Mouse (Mus musculus) limb, embryonic 14.5 days (tissue): ENCODE data around the gene Ice1. TPM values are rescaled to one million over a fixed set of nuclear protein-coding genes. Genes with fewer than 3 reads are reported as not detected.
A peak's percentile ranks its signal among the peaks of the same experiment; 100 is the strongest.

Source experiments
- ATAC-seq: fragments of 200-750 bp; cut with Nextera tagmentation; 2 replicates; pipeline ENCODE4 v1.8.0; 2017; ENCODE audit warnings: low read depth, moderate number of reproducible peaks, moderate TSS enrichment; ENCODE audit not compliant: low FRiP score
- DNase-seq: peaks from one replicate; pipeline ENCODE4 v3.0.0-alpha.2; 2015; ENCODE audit warnings: low spot score
- H3K27ac ChIP-seq: fragments of 300-500 bp; sonication (generic); replicated peaks from 2 replicates; pipeline ENCODE4 v1.5.1; 2014; ENCODE audit warnings: low read depth, mild to moderate bottlenecking, low read length, moderate library complexity, mixed read lengths
- H3K27me3 ChIP-seq: fragments of 300-500 bp; sonication (generic); 2 replicates; pipeline ENCODE4 v1.6.1; 2014; ENCODE audit warnings: low read length, mixed read lengths; ENCODE audit not compliant: control insufficient read depth, insufficient read depth
- H3K36me3 ChIP-seq: fragments of 300-500 bp; sonication (generic); 2 replicates; pipeline ENCODE4 v1.6.1; 2014; ENCODE audit warnings: mild to moderate bottlenecking, low read length, moderate library complexity, mixed read lengths; ENCODE audit not compliant: control insufficient read depth, insufficient read depth
- H3K4me1 ChIP-seq: fragments of 300-500 bp; sonication (generic); 2 replicates; pipeline ENCODE4 v1.6.1; 2014; ENCODE audit warnings: antibody characterized with exemption, low read length, mixed read lengths; ENCODE audit not compliant: control insufficient read depth, insufficient read depth
- H3K4me2 ChIP-seq: fragments of 300-500 bp; sonication (generic); replicated peaks from 2 replicates; pipeline ENCODE4 v1.6.1; 2014; ENCODE audit warnings: low read depth, mild to moderate bottlenecking, low read length, moderate library complexity; ENCODE audit not compliant: severe bottlenecking
- H3K4me3 ChIP-seq: fragments of 300-500 bp; sonication (generic); replicated peaks from 2 replicates; pipeline ENCODE4 v1.5.1; 2014; ENCODE audit warnings: low read length
- H3K9ac ChIP-seq: fragments of 300-500 bp; sonication (generic); 2 replicates; pipeline ENCODE4 v1.6.1; 2014; ENCODE audit warnings: mild to moderate bottlenecking, low read depth, low read length, moderate library complexity; ENCODE audit not compliant: severe bottlenecking
- H3K9me3 ChIP-seq: fragments of 300-500 bp; sonication (generic); 2 replicates; pipeline ENCODE4 v1.6.1; 2016; ENCODE audit warnings: low read length; ENCODE audit not compliant: control insufficient read depth
- POLR2A ChIP-seq: fragments of 200-500 bp; IDR thresholded peaks from 2 replicates; pipeline ENCODE4 v1.8.0; 2012; ENCODE audit warnings: inconsistent platforms, mild to moderate bottlenecking, moderate library complexity, borderline replicate concordance; ENCODE audit not compliant: insufficient read depth, insufficient read length; ENCODE audit errors: extremely low read depth
- WGBS: fragments of 180-500 bp; shearing (Covaris S2); extraction: QIAGEN DNeasy Blood & Tissue Kit; methylation state at CpG from one replicate; pipeline ENCODE4 v1.1.7; 2014; 5-methylcytosine and 5-hydroxymethylcytosine counted together
- polyA plus RNA-seq, 2 experiments: library from polyadenylated mRNA; depleted of rRNA in 1 of 2; stranded (reverse) in 1 of 2; unstranded in 1 of 2; fragments of >200 nt; fragmentation: Nextera tagmentation in 1 of 2; extraction: Ambion mirVana in 1 of 2; gene quantifications; 2 replicates each; pipeline versions ENCODE4 v1.2.1 to v1.2.3; 2012 to 2014

Gene Ice1
- polyA plus RNA-seq, 2 experiments = 40.7 to 64.4 TPM

DNA sequence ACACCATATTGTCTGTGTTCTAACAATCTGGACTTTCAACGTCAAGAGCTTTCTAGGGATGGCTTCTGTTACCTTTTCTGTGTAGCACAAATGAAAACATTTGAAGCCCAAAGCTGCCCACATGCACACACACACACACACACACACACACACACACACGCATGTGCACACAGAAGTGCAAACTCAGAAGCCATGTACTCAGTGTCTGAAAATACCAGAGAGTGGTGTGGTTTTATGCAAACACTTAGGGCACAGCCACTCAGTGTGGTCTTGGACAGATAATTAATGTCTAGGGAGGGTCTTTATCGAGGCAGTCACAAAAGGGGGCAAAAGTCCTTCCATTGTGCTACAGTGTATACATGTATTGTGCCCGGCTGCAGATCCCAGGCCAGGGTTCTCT lies 19.3 kb upstream of the Ice1 start:
- 76% methylated on average over 4 of the region's 4 CpGs for WGBS
- ATAC-seq (no peak), DNase-seq (no peak)
- TF ChIP-seq POLR2A = no peak
- no peak overlapping the region for H3K4me2 ChIP-seq
- H3K27me3 ChIP-seq = no peaks in the 10 kb centered on the region
- H3K9ac ChIP-seq = no peak overlapping the region
- no peaks in the 10 kb centered on the region for H3K9me3 ChIP-seq
- no peaks in the 10 kb centered on the region for H3K36me3 ChIP-seq
- H3K27ac ChIP-seq = no peak overlapping the region
- H3K4me1 ChIP-seq = no peaks in the 10 kb centered on the region
- H3K4me3 ChIP-seq = no peak overlapping the region

DNA sequence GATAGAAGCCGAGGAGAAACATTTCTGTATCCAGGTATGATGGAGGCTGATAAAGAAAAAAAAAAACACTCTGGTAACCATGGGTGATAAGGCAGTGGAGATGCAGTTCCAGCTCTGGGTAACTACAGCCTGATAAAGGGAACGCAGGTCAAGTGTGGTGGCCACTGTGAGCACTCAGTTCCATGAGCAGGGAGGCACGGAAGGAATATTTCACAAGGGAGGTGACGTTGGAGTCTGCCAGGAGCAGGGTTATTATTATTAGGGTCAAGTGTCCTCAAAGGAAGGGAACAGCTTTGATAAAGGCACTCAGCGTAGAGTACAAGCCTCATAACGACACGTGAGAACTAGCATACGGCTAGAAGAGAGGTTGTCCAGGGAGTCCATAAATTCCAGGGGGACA lies 18.9 kb upstream of the Ice1 start:
- H3K4me1 ChIP-seq = no peaks in the 10 kb centered on the region
- ATAC-seq = no peak
- WGBS = 62% methylated on average over 8 of the region's 8 CpGs
- H3K27me3 ChIP-seq = no peaks in the 10 kb centered on the region
- no peak overlapping the region for H3K4me2 ChIP-seq
- no peaks in the 10 kb centered on the region for H3K9me3 ChIP-seq
- H3K36me3 ChIP-seq = no peaks in the 10 kb centered on the region
- no peak overlapping the region for H3K4me3 ChIP-seq
- DNase-seq = no peak
- no peak for TF ChIP-seq POLR2A
- H3K9ac ChIP-seq = no peak overlapping the region
- no peak overlapping the region for H3K27ac ChIP-seq

DNA sequence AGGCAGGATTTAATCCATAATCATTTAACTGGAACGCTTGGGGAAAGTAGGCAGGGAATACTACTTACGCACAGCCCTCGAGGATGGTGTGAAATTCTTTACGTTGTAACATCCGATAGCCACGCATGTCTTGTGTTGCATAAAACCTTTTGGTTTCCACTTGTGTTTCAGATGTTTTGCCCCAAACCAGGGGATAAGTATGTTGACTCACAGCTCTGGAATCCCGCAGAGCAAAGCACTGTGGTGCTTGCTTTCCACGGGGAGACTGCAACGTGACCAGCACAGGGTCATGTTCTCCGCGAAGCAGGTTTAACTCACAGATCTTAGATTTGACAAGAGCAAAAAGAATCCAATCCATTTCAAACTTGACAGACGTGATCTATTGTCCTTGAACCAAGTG lies 18.1 kb upstream of the Ice1 start:
- no peaks in the 10 kb centered on the region for H3K36me3 ChIP-seq
- H3K9ac ChIP-seq = no peak overlapping the region
- no peak for TF ChIP-seq POLR2A
- WGBS = 65% methylated on average over 12 of the region's 12 CpGs
- no peaks in the 10 kb centered on the region for H3K9me3 ChIP-seq
- ATAC-seq (no peak), DNase-seq (no peak)
- H3K4me2 ChIP-seq = no peak overlapping the region
- H3K27ac ChIP-seq = no peak overlapping the region
- no peaks in the 10 kb centered on the region for H3K4me1 ChIP-seq
- H3K4me3 ChIP-seq = no peak overlapping the region
- no peaks in the 10 kb centered on the region for H3K27me3 ChIP-seq

DNA sequence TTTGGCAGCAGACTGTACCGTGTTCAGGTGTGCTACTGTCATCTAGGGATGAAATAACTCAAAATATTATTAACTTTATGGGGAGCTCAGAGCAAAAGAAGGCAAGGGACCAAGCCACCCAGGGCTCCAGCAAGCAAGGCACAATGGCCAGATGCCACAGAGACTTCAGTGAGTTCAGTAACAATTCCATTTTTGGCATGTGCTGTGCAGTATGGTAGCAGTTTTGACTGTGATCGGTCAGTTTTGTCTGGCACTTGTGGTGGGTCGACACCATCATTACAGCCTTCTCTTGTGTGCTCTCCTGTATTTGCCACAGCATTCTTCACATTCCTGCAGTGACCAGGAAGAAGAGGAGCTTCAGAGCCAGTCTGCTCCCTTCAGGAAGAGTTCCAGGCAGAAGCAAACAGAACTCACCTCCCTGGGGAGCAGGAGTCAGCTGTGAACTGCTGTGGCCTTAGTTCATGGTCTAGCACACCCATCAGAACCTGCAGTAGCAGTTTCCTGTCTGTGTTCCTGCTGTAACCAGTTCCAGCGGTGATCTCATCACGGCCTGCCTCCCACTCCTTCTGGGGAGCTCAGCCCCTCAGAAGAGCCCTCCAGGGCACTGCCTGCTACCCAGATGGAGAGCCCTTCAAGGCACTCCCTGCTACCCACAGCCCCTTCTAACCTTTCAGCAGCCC lies 16.8 kb upstream of the Ice1 start:
- H3K36me3 ChIP-seq = no peaks in the 10 kb centered on the region
- H3K4me2 ChIP-seq = no peak overlapping the region
- DNase-seq (peak; percentile 38), ATAC-seq (no peak)
- H3K27ac ChIP-seq = no peak overlapping the region
- H3K9me3 ChIP-seq = no peaks in the 10 kb centered on the region
- H3K27me3 ChIP-seq = no peaks in the 10 kb centered on the region
- H3K4me3 ChIP-seq = no peak overlapping the region
- no peak overlapping the region for H3K9ac ChIP-seq
- no peak for TF ChIP-seq POLR2A
- H3K4me1 ChIP-seq = no peaks in the 10 kb centered on the region
- 34% methylated on average over 5 of the region's 5 CpGs for WGBS

DNA sequence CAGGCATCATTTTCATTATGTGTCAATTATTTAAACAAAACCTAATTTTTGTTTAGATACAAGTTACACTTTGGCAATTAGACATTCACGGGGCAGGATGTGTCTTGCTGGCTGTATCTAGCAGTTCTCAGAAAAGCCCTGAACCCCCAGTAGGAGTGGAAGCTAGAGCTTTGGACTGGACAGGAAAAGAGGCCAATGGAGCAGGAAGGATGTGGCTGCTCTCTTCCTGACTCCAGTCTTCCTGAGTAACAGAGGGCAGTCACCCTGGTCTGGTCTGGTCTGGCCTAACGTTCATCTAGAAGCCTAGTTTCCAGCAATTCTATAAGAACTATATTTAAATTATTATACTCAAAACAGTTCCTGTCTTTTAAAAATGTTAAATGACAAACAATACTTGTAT lies 16.0 kb upstream of the Ice1 start:
- H3K4me1 ChIP-seq = no peaks in the 10 kb centered on the region
- H3K4me2 ChIP-seq = no peak overlapping the region

More for the DNA sequence above, 16.0 kb upstream of the Ice1 start:
- no peaks in the 10 kb centered on the region for H3K9me3 ChIP-seq
- no peak overlapping the region for H3K9ac ChIP-seq
- no peak for TF ChIP-seq POLR2A
- DNase-seq = no peak
- H3K36me3 ChIP-seq = no peaks in the 10 kb centered on the region
- no peak for ATAC-seq
- H3K27ac ChIP-seq = no peak overlapping the region
- no peaks in the 10 kb centered on the region for H3K27me3 ChIP-seq
- H3K4me3 ChIP-seq = no peak overlapping the region
- 71% methylated on average over 2 of the region's 2 CpGs for WGBS
